Mouse (Mus musculus) liver, embryonic 14.5 days (tissue): Measurements from ENCODE around the gene Gm2564. TPM values are rescaled to one million over a fixed set of nuclear protein-coding genes. Genes with fewer than 3 reads are reported as not detected.

Experiments used
- polyA plus RNA-seq, 2 experiments: library from polyadenylated mRNA; depleted of rRNA in 1 of 2; stranded (reverse) in 1 of 2; unstranded in 1 of 2; fragments of >200 nt; fragmentation: Nextera tagmentation in 1 of 2; extraction: Ambion mirVana in 1 of 2; gene quantifications; 2 replicates each; pipeline versions ENCODE4 v1.2.1 to v1.2.3; 2012 to 2014

Gene Gm2564
- polyA plus RNA-seq, 2 experiments = not detected

Other genes starting within 250 kb of the Gm2564 start
- gene Gm21586, start 190.3 kb upstream of the Gm2564 start, polyA plus RNA-seq (2012; rRNA removed) = not detected in 2 replicates
- not detected in 2 replicates for gene Gm21586, start 190.3 kb upstream of the Gm2564 start, polyA plus RNA-seq (2014; fragmentation: Nextera tagmentation; extraction: Ambion mirVana)
- gene Gm2163, start 163.0 kb upstream of the Gm2564 start, polyA plus RNA-seq (2012; rRNA removed) = 0.02 and 0.03 TPM in 2 replicates
- not detected in 2 replicates for gene Gm2163, start 163.0 kb upstream of the Gm2564 start, polyA plus RNA-seq (2014; fragmentation: Nextera tagmentation; extraction: Ambion mirVana)
- 0.02 TPM in 1 of 2 replicates, not detected in the other for gene Fam205a2, start 101.5 kb upstream of the Gm2564 start, polyA plus RNA-seq (2012; rRNA removed)
- not detected in 2 replicates for gene Fam205a2, start 101.5 kb upstream of the Gm2564 start, polyA plus RNA-seq (2014; fragmentation: Nextera tagmentation; extraction: Ambion mirVana)
- gene Gm10591, start 17.5 kb upstream of the Gm2564 start, polyA plus RNA-seq (2012; rRNA removed) = not detected in 2 replicates
- gene Gm10591, start 17.5 kb upstream of the Gm2564 start, polyA plus RNA-seq (2014; fragmentation: Nextera tagmentation; extraction: Ambion mirVana) = not detected in 2 replicates
- not detected in 2 replicates for gene Ccl27b, start 25.5 kb downstream of the Gm2564 start, polyA plus RNA-seq (2012; rRNA removed)
- gene Ccl27b, start 25.5 kb downstream of the Gm2564 start, polyA plus RNA-seq (2014; fragmentation: Nextera tagmentation; extraction: Ambion mirVana) = not detected in 2 replicates
- not detected in 2 replicates for gene Il11ra2, start 32.2 kb downstream of the Gm2564 start, polyA plus RNA-seq (2012; rRNA removed)
- not detected in 2 replicates for gene Il11ra2, start 32.2 kb downstream of the Gm2564 start, polyA plus RNA-seq (2014; fragmentation: Nextera tagmentation; extraction: Ambion mirVana)
- gene 4930578G10Rik, start 105.8 kb downstream of the Gm2564 start, polyA plus RNA-seq (2012; rRNA removed) = not detected in 2 replicates
- gene 4930578G10Rik, start 105.8 kb downstream of the Gm2564 start, polyA plus RNA-seq (2014; fragmentation: Nextera tagmentation; extraction: Ambion mirVana) = not detected in 2 replicates
- not detected in 2 replicates for gene Ccl19, start 126.9 kb downstream of the Gm2564 start, polyA plus RNA-seq (2012; rRNA removed)
- not detected in 2 replicates for gene Ccl19, start 126.9 kb downstream of the Gm2564 start, polyA plus RNA-seq (2014; fragmentation: Nextera tagmentation; extraction: Ambion mirVana)
- 0.10 and 0.14 TPM in 2 replicates for gene Ccl21a, start 144.3 kb downstream of the Gm2564 start, polyA plus RNA-seq (2012; rRNA removed)
- not detected in 2 replicates for gene Ccl21a, start 144.3 kb downstream of the Gm2564 start, polyA plus RNA-seq (2014; fragmentation: Nextera tagmentation; extraction: Ambion mirVana)
- 0.21 and 0.22 TPM in 2 replicates for gene Fam205a1, start 224.2 kb downstream of the Gm2564 start, polyA plus RNA-seq (2012; rRNA removed)
- 0.04 and 0.28 TPM in 2 replicates for gene Fam205a1, start 224.2 kb downstream of the Gm2564 start, polyA plus RNA-seq (2014; fragmentation: Nextera tagmentation; extraction: Ambion mirVana)
- gene Gm12394, start 227.1 kb downstream of the Gm2564 start, polyA plus RNA-seq (2012; rRNA removed) = 0.01 TPM in 1 of 2 replicates, not detected in the other
- gene Gm12394, start 227.1 kb downstream of the Gm2564 start, polyA plus RNA-seq (2014; fragmentation: Nextera tagmentation; extraction: Ambion mirVana) = 0.05 TPM in 1 of 2 replicates, not detected in the other
- 0.06 and 0.07 TPM in 2 replicates for gene Fam205c, start 244.5 kb downstream of the Gm2564 start, polyA plus RNA-seq (2012; rRNA removed)
- 0.15 and 0.30 TPM in 2 replicates for gene Fam205c, start 244.5 kb downstream of the Gm2564 start, polyA plus RNA-seq (2014; fragmentation: Nextera tagmentation; extraction: Ambion mirVana)